Mouse (Mus musculus) c-Kit-positive CD71-negative TER-119-negative erythroid progenitor cells, embryonic 14.5 days (primary cell): Measurements from ENCODE around the gene Prmt7.
A peak's percentile ranks its signal among the peaks of the same experiment; 100 is the strongest.

Experiments
- DNase-seq: peaks from one replicate; pipeline ENCODE4 v3.0.0-alpha.2; 2013; ENCODE audit warnings: low read depth

The Prmt7 gene

GRCm38 (mm10) chr8:106226589-106226988 is 15.9 kb downstream of the Prmt7 start:
- peak; percentile 40 for DNase-seq

GRCm38 (mm10) chr8:106231536-106231935 is 20.8 kb downstream of the Prmt7 start:
- no peak for DNase-seq

GRCm38 (mm10) chr8:106232751-106233150 is 22.0 kb downstream of the Prmt7 start:
- DNase-seq, result no peak

GRCm38 (mm10) chr8:106234567-106235261 is 24.0 kb downstream of the Prmt7 start:
- DNase-seq, result no peak

- DNase-seq, result no peak
Measured at GRCm38 (mm10) chr8:106237106-106237505, 26.4 kb downstream of the Prmt7 start.

GRCm38 (mm10) chr8:106250186-106250585 is 39.5 kb downstream of the Prmt7 start:
- DNase-seq, result no peak

- DNase-seq, result no peak
Measured at GRCm38 (mm10) chr8:106258169-106258568, 47.4 kb downstream of the Prmt7 start.

- no peak for DNase-seq
Measured at GRCm38 (mm10) chr8:106259579-106260255, 49.0 kb downstream of the Prmt7 start.

- DNase-seq, result no peak
Measured at GRCm38 (mm10) chr8:106260894-106261293, 50.2 kb downstream of the Prmt7 start.

GRCm38 (mm10) chr8:106262343-106262742 is 51.6 kb downstream of the Prmt7 start:
- DNase-seq, result no peak

- no peak for DNase-seq
Measured at GRCm38 (mm10) chr8:106263928-106264327, 53.2 kb downstream of the Prmt7 start.

GRCm38 (mm10) chr8:106265398-106265797 is 54.7 kb downstream of the Prmt7 start:
- DNase-seq, result no peak

GRCm38 (mm10) chr8:106268710-106269346 is 58.1 kb downstream of the Prmt7 start:
- DNase-seq, result no peak

- no peak for DNase-seq
Measured at GRCm38 (mm10) chr8:106270804-106271203, 60.1 kb downstream of the Prmt7 start.

GRCm38 (mm10) chr8:106271378-106271777 is 60.6 kb downstream of the Prmt7 start:
- DNase-seq, result no peak

GRCm38 (mm10) chr8:106273468-106273867 is 62.7 kb downstream of the Prmt7 start:
- no peak for DNase-seq

- no peak for DNase-seq
Measured at GRCm38 (mm10) chr8:106276709-106277317, 66.1 kb downstream of the Prmt7 start.

- DNase-seq, result no peak
Measured at GRCm38 (mm10) chr8:106278367-106279042, 67.8 kb downstream of the Prmt7 start.

GRCm38 (mm10) chr8:106280154-106280553 is 69.4 kb downstream of the Prmt7 start:
- no peak for DNase-seq

- DNase-seq, result no peak
Measured at GRCm38 (mm10) chr8:106280844-106281243, 70.1 kb downstream of the Prmt7 start.

- no peak for DNase-seq
Measured at GRCm38 (mm10) chr8:106287445-106287844, 76.7 kb downstream of the Prmt7 start.

GRCm38 (mm10) chr8:106288732-106289131 is 78.0 kb downstream of the Prmt7 start:
- no peak for DNase-seq
